Mouse (Mus musculus) ES-Bruce4 (cell line): ENCODE measurements around the gene Art2b. TPM values are rescaled to one million over a fixed set of nuclear protein-coding genes. Genes with fewer than 3 reads are reported as not detected.
"Not testable (repeated sequence)": the region's sequence is repeated elsewhere in the genome, so short reads cannot be mapped to it uniquely, and the experiment has no call there.

Source experiments
- H3K27ac ChIP-seq: 2 replicates; pipeline ENCODE4 v1.5.1; 2012; ENCODE audit warnings: low read length, inconsistent platforms; ENCODE audit not compliant: insufficient read depth
- H3K27me3 ChIP-seq: 2 replicates; pipeline ENCODE4 v1.6.1; 2012; ENCODE audit warnings: mild to moderate bottlenecking, low read length, inconsistent platforms; ENCODE audit not compliant: control insufficient read depth, poor library complexity, insufficient read depth, severe bottlenecking
- H3K36me3 ChIP-seq: 2 replicates; pipeline ENCODE4 v1.6.1; 2012; ENCODE audit warnings: inconsistent platforms, mild to moderate bottlenecking, low read length, moderate library complexity; ENCODE audit not compliant: control insufficient read depth, poor library complexity, insufficient read depth, severe bottlenecking
- H3K4me1 ChIP-seq: one replicate; pipeline ENCODE4 v1.8.1; 2011; ENCODE audit warnings: low read length; ENCODE audit not compliant: control insufficient read depth, insufficient read depth
- H3K4me3 ChIP-seq: 2 replicates; pipeline ENCODE4 v1.5.1; 2011; ENCODE audit warnings: low read depth, mild to moderate bottlenecking, low read length
- H3K9ac ChIP-seq: 2 replicates; pipeline ENCODE4 v1.6.1; 2012; ENCODE audit warnings: low read depth, mild to moderate bottlenecking, inconsistent platforms; ENCODE audit not compliant: poor library complexity, severe bottlenecking
- H3K9me3 ChIP-seq: replicated peaks from 2 replicates; pipeline ENCODE4 v1.6.1; 2012; ENCODE audit warnings: mild to moderate bottlenecking, low read length, inconsistent platforms; ENCODE audit not compliant: control insufficient read depth, poor library complexity, insufficient read depth, severe bottlenecking
- CTCF ChIP-seq: IDR thresholded peaks from one replicate; pipeline ENCODE4 v1.8.1; 2011; ENCODE audit warnings: low read depth, low read length
- EP300 ChIP-seq: IDR thresholded peaks from 2 replicates; pipeline ENCODE4 v1.6.1; 2011; ENCODE audit warnings: low read depth, low read length; ENCODE audit not compliant: insufficient read depth
- POLR2A ChIP-seq: IDR thresholded peaks from one replicate; pipeline ENCODE4 v1.8.1; 2011; ENCODE audit warnings: low read length; ENCODE audit not compliant: insufficient read depth
- polyA plus RNA-seq: library from polyadenylated mRNA; stranded (reverse); fragments of >200 nt; gene quantifications from 2 replicates; pipeline ENCODE4 v1.2.4, GENCODE M21; 2011; ENCODE audit warnings: low read depth; ENCODE audit not compliant: missing spikeins, insufficient read depth, insufficient read length

Art2b gene
- polyA plus RNA-seq, 1 experiment = not detected

GRCm38 (mm10) chr7:101607845-101608244 lies 22.4 kb upstream of the Art2b start:
- Histone ChIP-seq H3K4me1 (no peaks in the 10 kb centered on the region), H3K9ac (no peak overlapping the region), H3K9me3 (no peaks in the 10 kb centered on the region), H3K36me3 (no peaks in the 10 kb centered on the region), H3K27me3 (no peaks in the 10 kb centered on the region), H3K4me3 (no peak overlapping the region), H3K27ac (no peak overlapping the region)
- TF ChIP-seq POLR2A (no peak), EP300 (no peak), CTCF (no peak)

- Histone ChIP-seq H3K27ac (no peak overlapping the region), H3K27me3 (no peaks in the 10 kb centered on the region), H3K9me3 (no peaks in the 10 kb centered on the region), H3K4me1 (no peaks in the 10 kb centered on the region), H3K36me3 (no peaks in the 10 kb centered on the region), H3K4me3 (no peak overlapping the region), H3K9ac (no peak overlapping the region)
- no peak for TF ChIP-seq EP300
- TF ChIP-seq POLR2A = no peak
- no peak for TF ChIP-seq CTCF
These were observed 15.0 kb upstream of the Art2b start for GRCm38 (mm10) chr7:101600406-101600805.

- H3K4me3 ChIP-seq = no peak overlapping the region
- H3K36me3 ChIP-seq = no peaks in the 10 kb centered on the region
- no peaks in the 10 kb centered on the region for H3K27me3 ChIP-seq
- no peak for TF ChIP-seq POLR2A
- no peak for TF ChIP-seq CTCF
- no peak for TF ChIP-seq EP300
- no peak overlapping the region for H3K9ac ChIP-seq
- H3K27ac ChIP-seq = no peak overlapping the region
- H3K4me1 ChIP-seq = no peaks in the 10 kb centered on the region
- H3K9me3 ChIP-seq = no peaks in the 10 kb centered on the region; the same call in 1 of the 2 replicates
These were observed 13.1 kb upstream of the Art2b start for GRCm38 (mm10) chr7:101598482-101598881.

- TF ChIP-seq EP300 (no peak), CTCF (no peak), POLR2A (no peak)
- H3K27me3 ChIP-seq = no peaks in the 10 kb centered on the region
- H3K27ac ChIP-seq = no peak overlapping the region
- no peaks in the 10 kb centered on the region for H3K4me1 ChIP-seq
- no peak overlapping the region for H3K4me3 ChIP-seq
- H3K36me3 ChIP-seq = no peaks in the 10 kb centered on the region
- H3K9me3 ChIP-seq = no peaks in the 10 kb centered on the region; the same call in 1 of the 2 replicates
- no peak overlapping the region for H3K9ac ChIP-seq
These were observed 9.6 kb upstream of the Art2b start for GRCm38 (mm10) chr7:101594969-101595368.

GRCm38 (mm10) chr7:101584271-101584670 lies 1.1 kb downstream of the Art2b start:
- not testable (repeated sequence) for H3K4me3 ChIP-seq, H3K9ac ChIP-seq, H3K27ac ChIP-seq, H3K36me3 ChIP-seq, H3K27me3 ChIP-seq, H3K4me1 ChIP-seq, H3K9me3 ChIP-seq

- H3K27me3 ChIP-seq = no peaks in the 10 kb centered on the region
These were observed 3.4 kb downstream of the Art2b start for GRCm38 (mm10) chr7:101582012-101582411.

DNA sequence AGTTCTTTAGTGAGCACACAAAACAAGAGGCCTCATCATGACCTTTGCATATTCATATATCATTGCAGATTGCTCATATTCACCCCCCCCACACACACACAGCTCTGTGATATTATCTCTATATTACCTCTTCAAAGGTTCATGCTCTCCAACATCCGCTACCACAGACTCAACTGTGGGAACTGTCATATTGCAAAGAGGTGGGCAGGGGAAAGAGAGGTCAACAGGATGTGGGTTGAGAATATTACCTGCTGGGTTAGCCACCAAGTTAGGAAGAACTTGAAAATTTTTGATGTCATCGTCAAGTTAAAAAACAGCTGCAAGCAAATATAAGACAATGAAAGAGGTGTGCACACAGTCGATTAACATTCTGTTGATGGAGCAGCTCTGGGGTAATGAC lies 4.5 kb downstream of the Art2b start:
- H3K27me3 ChIP-seq, H3K9me3 ChIP-seq, H3K9ac ChIP-seq, H3K4me3 ChIP-seq, H3K4me1 ChIP-seq, H3K36me3 ChIP-seq, H3K27ac ChIP-seq: not testable (repeated sequence)

More at GRCm38 (mm10) chr7:101582012-101582411, 3.4 kb downstream of the Art2b start:
- no peaks in the 10 kb centered on the region for H3K9me3 ChIP-seq
- TF ChIP-seq EP300 = no peak
- no peak for TF ChIP-seq CTCF
- no peak for TF ChIP-seq POLR2A
- no peak overlapping the region for H3K27ac ChIP-seq
- no peak overlapping the region for H3K4me3 ChIP-seq
- no peaks in the 10 kb centered on the region for H3K36me3 ChIP-seq
- no peaks in the 10 kb centered on the region for H3K4me1 ChIP-seq
- no peak overlapping the region for H3K9ac ChIP-seq
